Mouse (Mus musculus): Measurements from ENCODE around the gene Rtl1. TPM values are rescaled to one million over a fixed set of nuclear protein-coding genes. Genes with fewer than 3 reads are reported as not detected.

Rtl1 gene
- polyA plus RNA-seq (2017; shearing (Covaris generic)) = not detected

GRCm38 (mm10) chr12:109600230-109600629 lies at the start of gene Rtl1:
Gene Rtl1 (minus strand): TSS chr12:109600330.
- ATAC-seq = no peak

- no peak for ATAC-seq
Observed at GRCm38 (mm10) chr12:109640560-109641167, 40.5 kb upstream of the Rtl1 start.

- no peak for ATAC-seq
Observed at GRCm38 (mm10) chr12:109632035-109632434, 31.9 kb upstream of the Rtl1 start.

DNA sequence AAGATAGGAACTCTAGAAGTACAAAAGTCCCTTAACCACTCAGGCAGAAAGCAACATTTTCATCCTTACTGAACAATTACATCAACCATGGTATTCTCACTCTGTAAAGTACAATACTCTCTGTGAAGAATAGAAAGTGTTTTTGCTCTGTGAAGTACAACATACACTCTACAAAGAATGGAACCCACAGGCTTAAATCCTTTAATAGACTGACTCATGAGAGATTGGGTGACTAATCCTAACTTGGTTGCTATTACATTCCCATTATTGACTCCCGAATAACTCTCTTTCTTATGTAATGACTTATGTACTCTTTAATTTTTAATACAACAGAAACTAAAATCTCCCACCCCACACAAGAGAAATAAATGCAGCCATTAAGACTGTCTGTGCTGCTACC lies 28.8 kb upstream of the Rtl1 start:
- no peak for ATAC-seq

GRCm38 (mm10) chr12:109626910-109627309 lies 26.8 kb upstream of the Rtl1 start:
- ATAC-seq = no peak

- ATAC-seq = no peak
Observed at GRCm38 (mm10) chr12:109620196-109620595, 20.1 kb upstream of the Rtl1 start.

DNA sequence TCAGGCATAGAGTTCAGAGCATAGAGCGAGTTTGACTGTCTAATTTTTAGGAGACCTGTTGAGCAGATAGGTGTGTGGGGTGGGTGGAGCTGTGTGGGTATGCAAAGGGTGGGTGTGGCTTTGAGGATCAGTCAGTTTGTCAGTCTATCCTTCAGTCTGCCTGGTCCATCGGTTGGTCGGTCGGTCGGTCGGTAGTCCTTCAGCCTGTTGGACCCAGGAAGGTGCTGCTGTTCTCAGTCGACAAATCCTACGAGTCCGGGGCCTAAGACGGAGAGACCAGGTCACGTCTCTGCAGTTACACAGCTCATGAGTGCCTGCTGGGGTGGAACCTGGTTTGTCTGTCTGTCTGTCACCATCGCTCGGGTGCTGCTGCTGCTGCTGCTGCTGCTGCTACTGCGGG lies 17.9 kb upstream of the Rtl1 start:
- ATAC-seq = no peak

DNA sequence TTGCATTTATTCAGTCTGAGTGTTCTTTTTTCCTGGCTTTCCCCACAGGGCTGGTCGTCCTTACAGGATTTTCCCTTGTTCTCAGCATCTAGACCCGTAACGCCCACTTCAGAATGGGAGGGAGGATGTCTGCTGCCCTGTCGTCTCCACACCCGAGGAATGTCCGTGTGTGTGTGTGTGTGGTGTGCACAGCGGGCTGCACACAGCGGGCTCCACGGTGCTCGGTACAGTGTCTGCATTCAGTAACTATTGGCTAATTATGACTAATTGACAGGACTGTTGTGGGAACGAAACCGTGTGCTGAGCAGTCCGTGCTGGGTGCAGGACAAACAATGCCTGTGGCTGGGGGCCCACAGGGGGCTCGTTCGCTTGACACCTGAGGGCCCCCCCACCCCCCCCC lies 17.0 kb upstream of the Rtl1 start:
- no peak for ATAC-seq

DNA sequence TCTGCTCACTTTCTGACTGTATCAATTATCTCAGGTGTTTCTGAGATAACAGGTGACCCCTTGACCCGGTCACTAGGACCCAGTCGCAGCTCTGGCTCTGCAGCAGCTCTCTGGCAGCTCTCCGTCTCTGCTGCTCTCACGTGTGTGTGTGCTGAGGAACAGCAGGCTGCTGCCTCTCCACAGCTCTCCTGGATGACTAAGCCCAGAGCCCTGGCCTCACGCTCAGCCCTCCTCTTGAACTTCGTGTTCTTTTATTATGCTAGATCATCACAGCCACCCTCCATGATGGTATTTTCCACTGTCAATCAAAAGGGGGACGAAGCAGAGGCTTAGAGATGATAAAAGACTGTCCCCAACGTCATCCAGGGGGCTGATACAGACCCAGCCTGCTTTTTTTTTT lies 15.2 kb upstream of the Rtl1 start:
- ATAC-seq = no peak

- ATAC-seq = no peak
Observed at GRCm38 (mm10) chr12:109614416-109614815, 14.3 kb upstream of the Rtl1 start.

DNA sequence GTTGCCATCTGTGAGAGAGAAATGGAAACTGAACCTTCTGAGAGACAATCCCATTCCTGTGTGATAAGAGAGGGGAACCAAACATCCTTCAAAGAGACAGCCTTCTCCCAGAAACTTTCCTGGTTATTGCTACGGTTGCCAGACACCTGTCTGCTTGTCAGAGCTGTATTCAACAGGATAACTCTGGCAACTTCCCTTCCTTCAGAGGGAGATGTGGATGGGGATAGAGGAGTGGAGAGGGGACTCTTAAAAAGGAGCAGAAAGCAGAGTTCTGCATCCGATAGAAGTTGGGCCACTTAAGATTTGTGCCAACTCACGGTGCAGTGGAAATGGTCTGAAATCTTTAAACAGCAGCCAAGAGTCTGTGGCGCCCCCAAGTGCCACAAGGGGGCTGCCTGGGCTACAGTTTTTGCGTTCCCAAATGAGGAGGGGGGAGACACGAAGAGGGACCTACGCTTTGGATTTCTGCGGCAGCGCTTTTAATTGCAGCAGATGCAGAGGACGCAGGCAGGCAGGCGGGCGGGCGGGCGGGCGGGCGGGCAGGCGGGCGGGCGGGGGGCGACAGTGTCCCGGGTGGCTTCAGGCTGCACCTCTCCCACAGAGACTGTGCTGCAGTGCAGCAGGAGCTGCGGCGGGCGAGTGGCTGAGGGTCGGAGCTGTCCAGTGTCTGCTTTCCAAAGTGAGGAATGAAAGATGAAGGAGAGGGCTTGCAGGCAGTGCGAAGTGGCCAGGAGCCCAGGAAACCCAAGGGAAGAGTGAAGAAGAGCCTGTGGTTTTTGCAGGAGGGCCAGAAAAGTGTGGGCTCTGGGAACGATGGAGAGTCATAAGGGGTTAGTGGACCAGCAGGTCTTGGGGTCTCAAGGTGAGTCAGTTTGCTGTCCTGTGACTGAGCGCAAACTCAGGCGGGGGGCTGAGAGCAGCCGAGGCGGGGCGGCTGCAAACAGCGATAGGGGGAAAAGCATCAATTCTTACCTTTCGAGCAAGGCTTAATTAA lies 12.6 kb upstream of the Rtl1 start:
- no peak for ATAC-seq

GRCm38 (mm10) chr12:109608576-109609440 lies 8.7 kb upstream of the Rtl1 start:
- no peak for ATAC-seq

- ATAC-seq = no peak
Observed at GRCm38 (mm10) chr12:109607953-109608352, 7.8 kb upstream of the Rtl1 start.

GRCm38 (mm10) chr12:109607191-109607590 lies 7.1 kb upstream of the Rtl1 start:
- ATAC-seq = no peak

GRCm38 (mm10) chr12:109604982-109605721 lies 5.0 kb upstream of the Rtl1 start:
- ATAC-seq = no peak

DNA sequence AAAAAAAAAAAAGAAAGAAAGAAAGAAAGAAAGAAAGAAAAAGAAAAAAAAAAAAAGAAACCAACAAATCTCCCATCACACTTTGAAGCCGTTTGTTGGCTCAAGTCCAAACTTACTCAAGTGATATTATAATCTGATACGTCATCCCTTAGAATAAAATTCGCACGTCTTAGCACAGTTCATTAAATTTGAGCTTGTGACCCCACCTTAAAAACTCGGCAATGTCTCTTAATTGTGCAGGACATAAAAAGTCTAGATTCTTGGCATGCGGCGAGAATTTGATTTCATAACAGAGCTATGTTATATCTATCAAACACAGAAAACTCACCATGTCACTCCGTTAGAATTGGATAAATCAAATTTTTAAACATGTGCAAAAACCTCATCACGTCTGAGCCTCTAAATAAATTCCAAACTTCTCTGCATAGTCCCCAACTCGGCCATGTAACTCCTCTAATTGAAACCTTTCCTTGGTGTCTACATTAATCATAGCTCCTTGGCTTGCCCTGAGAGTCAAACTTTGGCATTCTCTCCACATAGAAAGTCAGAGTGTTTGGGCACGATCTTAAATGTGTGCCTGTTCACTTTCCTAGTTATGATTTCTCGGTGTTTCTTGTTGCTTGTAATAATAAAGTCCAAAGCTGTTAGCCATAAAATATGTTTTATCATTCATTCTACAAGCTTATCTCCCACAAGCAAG lies 1.4 kb downstream of the Rtl1 start:
- ATAC-seq = no peak

DNA sequence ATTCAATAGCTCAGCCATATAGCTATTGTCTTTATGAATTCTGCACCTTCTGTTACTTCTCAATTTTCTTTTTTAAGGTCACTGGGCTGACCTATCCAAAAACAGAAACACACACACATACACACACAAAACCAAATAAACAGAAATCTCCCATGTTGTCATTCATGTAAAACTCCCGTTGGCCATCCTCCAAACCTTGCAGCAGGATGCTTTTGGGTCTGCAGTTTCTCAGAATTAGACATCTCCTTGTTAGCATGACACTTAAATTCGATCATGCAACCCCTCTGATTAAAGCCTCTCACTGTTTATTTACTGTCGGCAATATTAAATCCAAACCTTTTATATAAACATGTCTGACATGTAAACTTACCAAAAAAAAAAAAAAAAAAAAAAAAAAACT lies 3.4 kb downstream of the Rtl1 start:
- no peak for ATAC-seq

DNA sequence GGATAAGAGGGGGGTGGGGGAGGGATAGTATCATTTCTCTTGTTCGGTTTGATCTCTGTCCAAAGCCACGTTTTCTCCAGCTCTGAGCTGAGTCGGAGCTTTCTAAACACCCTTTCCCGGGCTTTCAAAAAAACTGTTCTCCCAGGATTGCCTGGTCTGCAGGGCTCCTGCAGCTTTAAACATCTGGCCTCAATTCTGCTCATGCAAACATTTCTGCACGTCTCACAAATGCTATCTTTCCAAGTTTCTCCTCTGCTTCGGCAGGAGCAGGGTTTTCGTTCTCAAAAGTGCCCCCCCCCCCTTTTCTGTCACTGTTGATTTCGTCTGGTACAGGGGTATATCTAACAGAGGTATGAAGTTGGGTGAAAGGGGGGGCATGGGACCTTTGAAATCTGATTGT lies 3.9 kb downstream of the Rtl1 start:
- ATAC-seq = no peak

GRCm38 (mm10) chr12:109595753-109596152 lies 4.4 kb downstream of the Rtl1 start:
- ATAC-seq = no peak

GRCm38 (mm10) chr12:109594961-109595360 lies 5.2 kb downstream of the Rtl1 start:
- ATAC-seq = no peak

DNA sequence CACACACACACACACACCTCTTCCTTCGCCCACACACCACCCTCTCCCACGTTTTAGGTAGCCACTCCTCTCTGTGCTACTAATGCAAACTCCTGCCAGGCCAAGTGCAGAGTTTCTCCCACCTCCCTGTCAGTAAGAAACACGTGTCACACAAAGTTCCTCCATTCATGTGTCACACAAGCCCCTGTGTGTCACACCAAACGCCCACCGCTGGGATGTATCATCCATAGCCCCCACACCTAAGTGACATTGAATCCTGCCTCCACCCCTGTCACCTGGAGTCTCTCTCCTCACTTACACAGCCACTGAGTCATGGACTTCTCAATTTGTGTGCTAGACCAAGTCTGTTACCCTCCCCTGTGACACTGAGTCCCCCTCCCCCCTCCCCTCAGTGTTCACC lies 17.9 kb downstream of the Rtl1 start:
- no peak for ATAC-seq

GRCm38 (mm10) chr12:109572259-109572658 lies 27.9 kb downstream of the Rtl1 start:
- ATAC-seq = no peak

Data from activated CD4-positive, CD25-positive, alpha-beta regulatory T cell, adult 4 months (primary cell).